Mouse (Mus musculus) MEL (cell line): Measurements from ENCODE around the gene Mpg. TPM values are rescaled to one million over a fixed set of nuclear protein-coding genes. Genes with fewer than 3 reads are reported as not detected.
A peak's percentile ranks its signal among the peaks of the same experiment; 100 is the strongest.
"Not testable (repeated sequence)": the region's sequence is repeated elsewhere in the genome, so short reads cannot be mapped to it uniquely, and the experiment has no call there.

Experiments
- DNase-seq: peaks from one replicate; pipeline ENCODE4 v3.0.0; 2011; ENCODE audit warnings: low read depth, low spot score
- H3K27ac ChIP-seq: 2 replicates; pipeline ENCODE4 v1.5.1; 2012; ENCODE audit warnings: low read depth, mild to moderate bottlenecking, control low read depth, low read length, moderate library complexity; ENCODE audit not compliant: control insufficient read depth
- H3K27me3 ChIP-seq, 2 experiments: fragments of 150-350 bp in 1 of 2; sonication (generic) in 1 of 2; 2 replicates each; pipeline ENCODE4 v1.6.1; 2012; ENCODE audit warnings: low read length in 2 of 2, mild to moderate bottlenecking in 2 of 2, improper control_type of control experiment in 1 of 2, moderate library complexity in 1 of 2; ENCODE audit not compliant: insufficient read depth in 2 of 2, control insufficient read depth in 1 of 2
- H3K36me3 ChIP-seq, 2 experiments: 2 replicates each; pipeline ENCODE4 v1.6.1; 2012 to 2014; ENCODE audit warnings: low read length in 2 of 2, improper control_type of control experiment in 1 of 2, inconsistent platforms in 1 of 2, mild to moderate bottlenecking in 1 of 2; ENCODE audit not compliant: insufficient read depth in 2 of 2, control insufficient read depth in 1 of 2
- H3K4me1 ChIP-seq, 2 experiments: fragments of 150-350 bp in 1 of 2; sonication (generic) in 1 of 2; 2 replicates each; pipeline ENCODE4 v1.6.1; 2012; ENCODE audit warnings: low read length in 2 of 2, improper control_type of control experiment in 1 of 2, mild to moderate bottlenecking in 1 of 2; ENCODE audit not compliant: insufficient read depth in 2 of 2, control insufficient read depth in 1 of 2
- H3K4me3 ChIP-seq, 2 experiments: fragments of 150-350 bp in 1 of 2; sonication (generic) in 1 of 2; 2 replicates each; pipeline ENCODE4 v1.5.1; 2012; ENCODE audit warnings: low read depth in 2 of 2, low read length in 2 of 2, mild to moderate bottlenecking in 2 of 2, moderate library complexity in 2 of 2, control low read depth in 1 of 2, improper control_type of control experiment in 1 of 2; ENCODE audit not compliant: control insufficient read depth in 1 of 2, insufficient read depth in 1 of 2
- H3K79me2 ChIP-seq: 2 replicates; pipeline ENCODE4 v1.6.1; 2012; ENCODE audit warnings: mild to moderate bottlenecking, low read length, moderate library complexity; ENCODE audit not compliant: control insufficient read depth, poor library complexity, insufficient read depth
- H3K9ac ChIP-seq: 2 replicates; pipeline ENCODE4 v1.6.1; 2012; ENCODE audit warnings: low read depth, mild to moderate bottlenecking, control low read depth, low read length, moderate library complexity; ENCODE audit not compliant: control insufficient read depth, poor library complexity, severe bottlenecking
- H3K9me3 ChIP-seq: fragments of 150-350 bp; sonication (generic); replicated peaks from 2 replicates; pipeline ENCODE4 v1.6.1; 2012; ENCODE audit warnings: mild to moderate bottlenecking, low read length, improper control_type of control experiment, moderate library complexity; ENCODE audit not compliant: insufficient read depth
- CHD2 ChIP-seq: IDR thresholded peaks from 2 replicates; pipeline ENCODE4 v1.6.1; 2011; ENCODE audit warnings: low read length, improper control_type of control experiment
- CTCF ChIP-seq, 3 experiments: IDR thresholded peaks in 2 of 3; conservative IDR thresholded peaks in 1 of 3; 2 replicates each; pipeline ENCODE4 v1.5.1; 2011 to 2012; ENCODE audit warnings: low read length in 3 of 3, low read depth in 2 of 3, mild to moderate bottlenecking in 2 of 3, improper control_type of control experiment in 1 of 3, inconsistent platforms in 1 of 3, mixed read lengths in 1 of 3, moderate library complexity in 1 of 3; ENCODE audit not compliant: control insufficient read depth in 1 of 3, insufficient read depth in 1 of 3, poor library complexity in 1 of 3, severe bottlenecking in 1 of 3
- E2F4 ChIP-seq: IDR thresholded peaks from 2 replicates; pipeline ENCODE4 v1.6.1; 2011; ENCODE audit warnings: low read depth, low read length, improper control_type of control experiment, borderline replicate concordance
- EP300 ChIP-seq, 2 experiments: IDR thresholded peaks; 2 replicates each; pipeline ENCODE4 v1.6.1; 2011; ENCODE audit warnings: improper control_type of control experiment in 2 of 2, low read length in 2 of 2, low read depth in 1 of 2, mild to moderate bottlenecking in 1 of 2
- ETS1 ChIP-seq: IDR thresholded peaks from 2 replicates; pipeline ENCODE4 v1.6.1; 2012; ENCODE audit warnings: low read depth, mild to moderate bottlenecking, inconsistent platforms, low read length, improper control_type of control experiment, moderate library complexity
- GATA1 ChIP-seq: IDR thresholded peaks from 2 replicates; pipeline ENCODE4 v1.6.1; 2011; ENCODE audit warnings: low read depth, low read length, improper control_type of control experiment
- HCFC1 ChIP-seq: IDR thresholded peaks from 2 replicates; pipeline ENCODE4 v1.6.1; 2012; ENCODE audit warnings: low read depth, mild to moderate bottlenecking, inconsistent platforms, low read length, improper control_type of control experiment, moderate library complexity
- JUND ChIP-seq: IDR thresholded peaks from 2 replicates; pipeline ENCODE4 v1.6.1; 2011; ENCODE audit warnings: low read depth, mild to moderate bottlenecking, improper control_type of control experiment, low read length
- KAT2A ChIP-seq: conservative IDR thresholded peaks from 2 replicates; pipeline ENCODE4 v1.6.1; 2012; ENCODE audit warnings: low read depth, low read length, improper control_type of control experiment, inconsistent platforms
- MAX ChIP-seq: IDR thresholded peaks from 2 replicates; pipeline ENCODE4 v1.6.1; 2011; ENCODE audit warnings: low read length, improper control_type of control experiment
- MAZ ChIP-seq: IDR thresholded peaks from 2 replicates; pipeline ENCODE4 v1.6.1; 2012; ENCODE audit warnings: low read depth, mild to moderate bottlenecking, inconsistent platforms, low read length, improper control_type of control experiment
- MXI1 ChIP-seq: IDR thresholded peaks from 2 replicates; pipeline ENCODE4 v1.6.1; 2011; ENCODE audit warnings: mild to moderate bottlenecking, low read depth, low read length, improper control_type of control experiment
- MYB ChIP-seq: IDR thresholded peaks from 2 replicates; pipeline ENCODE4 v1.6.1; 2011; ENCODE audit warnings: mild to moderate bottlenecking, low read depth, low read length, improper control_type of control experiment
- MYC ChIP-seq: IDR thresholded peaks from 2 replicates; pipeline ENCODE4 v1.6.1; 2011; ENCODE audit warnings: low read depth, mild to moderate bottlenecking, low read length, improper control_type of control experiment, moderate library complexity
- NELFE ChIP-seq: IDR thresholded peaks from 2 replicates; pipeline ENCODE4 v1.6.1; 2011; ENCODE audit warnings: low read depth, low read length, improper control_type of control experiment
- NRF1 ChIP-seq: IDR thresholded peaks from 2 replicates; pipeline ENCODE4 v1.6.1; 2014; ENCODE audit warnings: low read depth, mild to moderate bottlenecking, inconsistent platforms, low read length, improper control_type of control experiment, moderate library complexity; ENCODE audit not compliant: poor library complexity, insufficient read depth, severe bottlenecking
- POLR2A ChIP-seq, 2 experiments: IDR thresholded peaks; 2 replicates each; pipeline ENCODE4 v1.6.1; 2011 to 2012; ENCODE audit warnings: low read length in 2 of 2, mild to moderate bottlenecking in 2 of 2, control low read depth in 1 of 2, improper control_type of control experiment in 1 of 2, low read depth in 1 of 2, moderate library complexity in 1 of 2; ENCODE audit not compliant: control insufficient read depth in 1 of 2, insufficient read depth in 1 of 2, poor library complexity in 1 of 2
- RAD21 ChIP-seq: IDR thresholded peaks from 2 replicates; pipeline ENCODE4 v1.6.1; 2011; ENCODE audit warnings: mild to moderate bottlenecking, low read depth, low read length, improper control_type of control experiment
- RCOR1 ChIP-seq: IDR thresholded peaks from 2 replicates; pipeline ENCODE4 v1.6.1; 2012; ENCODE audit warnings: low read depth, mild to moderate bottlenecking, inconsistent platforms, low read length, improper control_type of control experiment
- SIN3A ChIP-seq: IDR thresholded peaks from 2 replicates; pipeline ENCODE4 v1.6.1; 2012; ENCODE audit warnings: low read length, improper control_type of control experiment, inconsistent platforms
- SMC3 ChIP-seq: IDR thresholded peaks from 2 replicates; pipeline ENCODE4 v1.6.1; 2011; ENCODE audit warnings: low read depth, low read length, improper control_type of control experiment
- TAL1 ChIP-seq: IDR thresholded peaks from 2 replicates; pipeline ENCODE4 v1.6.1; 2012; ENCODE audit warnings: mild to moderate bottlenecking, inconsistent platforms, low read length, moderate library complexity, mixed read lengths
- TBP ChIP-seq: IDR thresholded peaks from 2 replicates; pipeline ENCODE4 v1.8.0; 2011; ENCODE audit warnings: low read depth, low read length, improper control_type of control experiment
- USF2 ChIP-seq, 2 experiments: IDR thresholded peaks; 2 replicates each; pipeline ENCODE4 v1.6.1; 2011 to 2012; ENCODE audit warnings: improper control_type of control experiment in 2 of 2, low read length in 2 of 2, borderline replicate concordance in 1 of 2, inconsistent platforms in 1 of 2, low read depth in 1 of 2, mild to moderate bottlenecking in 1 of 2; ENCODE audit not compliant: insufficient read depth in 1 of 2
- ZKSCAN1 ChIP-seq: IDR thresholded peaks from 2 replicates; pipeline ENCODE4 v1.6.1; 2012; ENCODE audit warnings: low read depth, mild to moderate bottlenecking, inconsistent platforms, low read length, improper control_type of control experiment, moderate library complexity
- ZMIZ1 ChIP-seq: IDR thresholded peaks from 2 replicates; pipeline ENCODE4 v1.6.1; 2012; ENCODE audit warnings: low read depth, mild to moderate bottlenecking, inconsistent platforms, low read length, improper control_type of control experiment, moderate library complexity
- ZNF384 ChIP-seq: IDR thresholded peaks from 2 replicates; pipeline ENCODE4 v1.6.1; 2012; ENCODE audit warnings: low read depth, mild to moderate bottlenecking, inconsistent platforms, low read length, improper control_type of control experiment
- polyA plus RNA-seq, 2 experiments: library from polyadenylated mRNA; stranded (reverse) in 1 of 2; unstranded in 1 of 2; fragments of >175 nt in 1 of 2; fragments of >200 nt in 1 of 2; gene quantifications; 2 replicates each; pipeline versions ENCODE4 v1.2.1 to v1.2.4; 2012; ENCODE audit warnings: low replicate concordance in 2 of 2, low read depth in 1 of 2; ENCODE audit not compliant: insufficient read length in 2 of 2, insufficient read depth in 1 of 2, missing spikeins in 1 of 2
- total RNA-seq: library from RNA; depleted of rRNA; stranded (reverse); fragments of 300-350 nt; gene quantifications from 2 replicates; pipeline ENCODE4 v1.2.3, GENCODE M21; 2012

Gene Mpg
- total and polyA plus RNA-seq, 3 experiments, result 42.0 to 43.2 TPM; not detected in 1

GRCm38 (mm10) chr11:32200075-32200601 lies 26.2 kb upstream of the Mpg start, which contains the start of gene Il9r (continued):
- TF ChIP-seq SIN3A (peak; percentile 87), TBP (peak; percentile 56; the same call in 1 of the 2 replicates), HCFC1 (peak; percentile 48; the same call in 1 of the 2 replicates), MXI1 (peak; percentile 88), GATA1 (peak; percentile 87), CHD2 (no peak), MAZ (peak; percentile 66; the same call in 1 of the 2 replicates), NELFE (no peak; the same call in none of the 2 replicates), RCOR1 (peak; percentile 72; the same call in 1 of the 2 replicates), MAX (peak; percentile 86), RAD21 (no peak; the same call in 1 of the 2 replicates), MYC (peak; percentile 74; the same call in 1 of the 2 replicates)

GRCm38 (mm10) chr11:32200992-32201391 lies 25.3 kb upstream of the Mpg start:
- peaks cover 21 to 42% of the 10 kb centered on the region in 2 experiments for H3K4me1 ChIP-seq
- H3K27ac ChIP-seq, H3K27me3 ChIP-seq, H3K4me3 ChIP-seq, H3K9ac ChIP-seq, H3K9me3 ChIP-seq: not testable (repeated sequence)
- DNase-seq, result peak; percentile 74
- peaks cover 0 to 28% of the 10 kb centered on the region in 2 experiments; a peak in 2 of 4 replicates for H3K36me3 ChIP-seq
- peak; percentile 12 to 29 (median 28); a peak in 3 of 6 replicates for TF ChIP-seq CTCF (IDR thresholded peaks at IDR 0.05 in 2 of 3, conservative IDR thresholded peaks at IDR 0.05 in 1 of 3; ENCODE audit: control insufficient read depth in 1 of 3, insufficient read depth in 1 of 3, low read depth in 2 of 3, low read length in 3 of 3, poor library complexity in 1 of 3, severe bottlenecking in 1 of 3)
- H3K79me2 ChIP-seq, result peaks cover 26% of the 10 kb centered on the region

GRCm38 (mm10) chr11:32201922-32202685 lies 24.2 kb upstream of the Mpg start:
- Histone ChIP-seq H3K27me3 (no peaks in the 10 kb centered on the region), H3K79me2 (peaks cover 21% of the 10 kb centered on the region), H3K4me3 (peak overlapping the region; percentile 6 to 48; a peak in 3 of 4 replicates), H3K9me3 (no peaks in the 10 kb centered on the region), H3K4me1 (peaks cover 16 to 35% of the 10 kb centered on the region in 2 experiments), H3K9ac (peak overlapping the region; percentile 32), H3K36me3 (peaks cover 0 to 22% of the 10 kb centered on the region in 2 experiments; a peak in 2 of 4 replicates), H3K27ac (peak overlapping the region; percentile 46)
- DNase-seq, result peak; percentile 70
- TF ChIP-seq KAT2A (no peak), MYB (no peak), POLR2A (IDR thresholded peaks at IDR 0.05; ENCODE audit: control insufficient read depth in 1 of 2, insufficient read depth in 1 of 2, low read depth in 1 of 2, low read length in 2 of 2, poor library complexity in 1 of 2) (no peak), CTCF (IDR thresholded peaks at IDR 0.05 in 2 of 3, conservative IDR thresholded peaks at IDR 0.05 in 1 of 3; ENCODE audit: control insufficient read depth in 1 of 3, insufficient read depth in 1 of 3, low read depth in 2 of 3, low read length in 3 of 3, poor library complexity in 1 of 3, severe bottlenecking in 1 of 3) (no peak), ZNF384 (no peak), MAX (0 out of 2 replicates have a peak, but pooled peaks have one; percentile 34), CHD2 (no peak), ZKSCAN1 (no peak), SMC3 (no peak), RCOR1 (no peak), USF2 (IDR thresholded peaks at IDR 0.05; ENCODE audit: borderline replicate concordance in 1 of 2, insufficient read depth in 1 of 2, low read depth in 1 of 2, low read length in 2 of 2) (no peak), EP300 (IDR thresholded peaks at IDR 0.05; ENCODE audit: low read depth in 1 of 2, low read length in 2 of 2) (peak in 1 of 2 experiments; percentile 42; a peak in 1 of 4 replicates), NRF1 (no peak), ETS1 (no peak), TAL1 (no peak), JUND (no peak), ZMIZ1 (no peak), MXI1 (no peak), E2F4 (no peak)
